ENCODE assay signal across 10 mouse cellular contexts in the genomic region with DNA sequence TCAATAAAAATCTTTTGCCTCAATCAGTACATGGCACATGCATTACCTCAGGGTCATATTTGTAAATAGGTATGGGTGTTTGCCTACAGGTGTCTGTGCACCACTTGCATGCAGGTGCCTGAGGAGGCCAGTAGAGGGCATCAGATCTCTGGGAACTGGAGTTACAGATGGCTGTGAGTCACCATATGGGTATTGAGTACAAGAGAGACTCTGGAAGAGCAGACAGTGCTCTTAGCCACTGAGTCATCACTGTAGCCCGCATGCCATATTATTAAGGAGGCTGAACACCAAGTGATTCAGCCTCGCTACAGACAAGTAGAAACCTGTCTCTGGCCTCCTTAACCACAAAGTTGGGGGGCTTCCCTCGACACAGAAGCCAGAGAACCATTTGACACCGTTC. TPM values are rescaled to one million over a fixed set of nuclear protein-coding genes. Genes with fewer than 3 reads are reported as not detected.
DNase-seq lines count a peak whose midpoint lies in the region; ATAC-seq and TF ChIP-seq lines count a peak whose summit lies in the region.
"Had no signal": no experiment of that assay in that cellular context is flagged by ENCODE, and none has a peak within 500 bp of the region (broad histone marks: within the 10 kb centered on the region; RNA-seq: fewer than 3 reads in every experiment).

No protein-coding gene starts in this region.

- H3K27ac ChIP-seq in hindbrain, embryonic 14.5 days: no peak overlapping the region
- no peak overlapping the region for H3K27ac ChIP-seq in hindbrain, embryonic 11.5 days (ENCODE audit: low read depth, low read length)

- H3K4me3 ChIP-seq in hindbrain, embryonic 14.5 days (replicated peaks; ENCODE audit: low read length): no peak overlapping the region
- H3K4me3 ChIP-seq in hindbrain, embryonic 11.5 days (ENCODE audit: low read depth, low read length): no peak overlapping the region

- peak; percentile 22; the same call in 1 of the 2 replicates for TF ChIP-seq CTCF in brain, embryonic 14.5 days (IDR thresholded peaks at IDR 0.05; ENCODE audit: borderline replicate concordance, extremely low read depth, insufficient read depth, insufficient read length)

- no peak for DNase-seq in hindbrain, embryonic 14.5 days (ENCODE audit: low spot score)
- no peak for DNase-seq in hindbrain, embryonic 11.5 days (ENCODE audit: low spot score)
- peak; percentile 5 for DNase-seq in thymus, postnatal 0 days (ENCODE audit: low spot score)
- no peak for DNase-seq in thymus, postnatal 10 days (ENCODE audit: low spot score in 2 of 2)
- no peak for DNase-seq in brain, embryonic 14.5 days (ENCODE audit: low read depth)
- DNase-seq in thymus, postnatal 4 days: peak; percentile 21
- no peak for DNase-seq in cerebellum, postnatal 4 days (ENCODE audit: low spot score in 2 of 2)
- no peak for DNase-seq in lung, postnatal 25 days (ENCODE audit: low spot score)
- DNase-seq: gastrocnemius, postnatal 36 days; kidney, adult 11 months had no signal

- WGBS in hindbrain, embryonic 14.5 days: 95% methylated on average over 4 of the region's 4 CpGs
- 91% methylated on average over 4 of the region's 4 CpGs for WGBS in hindbrain, embryonic 11.5 days

- no peaks in the 10 kb centered on the region for H3K36me3 ChIP-seq in hindbrain, embryonic 14.5 days (replicated peaks; ENCODE audit: control insufficient read depth, insufficient read depth)
- no peaks in the 10 kb centered on the region for H3K36me3 ChIP-seq in hindbrain, embryonic 11.5 days (ENCODE audit: control insufficient read depth, insufficient read depth, low read length)

- H3K27me3 ChIP-seq in hindbrain, embryonic 14.5 days (ENCODE audit: control insufficient read depth, insufficient read depth, low read length): no peaks in the 10 kb centered on the region
- H3K27me3 ChIP-seq in hindbrain, embryonic 11.5 days (ENCODE audit: control insufficient read depth, insufficient read depth, low read length): no peaks in the 10 kb centered on the region

- H3K4me2 ChIP-seq in hindbrain, embryonic 14.5 days (replicated peaks): no peak overlapping the region
- no peak overlapping the region for H3K4me2 ChIP-seq in hindbrain, embryonic 11.5 days (replicated peaks; ENCODE audit: low read depth, low read length)

- H3K9ac ChIP-seq in hindbrain, embryonic 14.5 days: no peak overlapping the region
- no peak overlapping the region for H3K9ac ChIP-seq in hindbrain, embryonic 11.5 days (ENCODE audit: low read depth, low read length)

- 0 out of 2 replicates have a peak, but pooled peaks have one; percentile 43 for ATAC-seq in hindbrain, embryonic 14.5 days (ENCODE audit: low FRiP score)
- no peak for ATAC-seq in hindbrain, embryonic 11.5 days (ENCODE audit: low FRiP score)

- H3K4me1 ChIP-seq in hindbrain, embryonic 14.5 days (replicated peaks; ENCODE audit: control insufficient read depth, insufficient read depth, low read length): no peaks in the 10 kb centered on the region
- H3K4me1 ChIP-seq in hindbrain, embryonic 11.5 days (replicated peaks; ENCODE audit: control insufficient read depth, insufficient read depth, low read length): no peaks in the 10 kb centered on the region

- no peak for TF ChIP-seq POLR2A in brain, embryonic 14.5 days (IDR thresholded peaks at IDR 0.05; ENCODE audit: borderline replicate concordance, extremely low read depth, insufficient read depth, insufficient read length, poor library complexity, severe bottlenecking)

- no peaks in the 10 kb centered on the region for H3K9me3 ChIP-seq in hindbrain, embryonic 14.5 days (ENCODE audit: control insufficient read depth, low read length)
- H3K9me3 ChIP-seq in hindbrain, embryonic 11.5 days (ENCODE audit: control insufficient read depth, low read length): no peaks in the 10 kb centered on the region

RNA-seq across cellular contexts. Expression of gene Tnfrsf21, which starts 26.4 kb away (rescaled TPM):
- polyA plus RNA-seq in hindbrain, embryonic 14.5 days (2014; fragmentation: Nextera tagmentation; extraction: Ambion mirVana): 80.7 and 93.0 TPM in 2 replicates
- 29.5 and 32.4 TPM in 2 replicates for polyA plus RNA-seq in hindbrain, embryonic 11.5 days (2014; fragmentation: Nextera tagmentation; extraction: Ambion mirVana)
- 8.9 and 10.5 TPM in 2 replicates for polyA plus RNA-seq in thymus, postnatal 0 days (2015; fragmentation: Nextera tagmentation; extraction: Ambion mirVana)
- 58.2 and 70.6 TPM in 2 replicates for polyA plus RNA-seq in brain, embryonic 14.5 days (2012; rRNA removed)

Comparison
In these comparisons a context has a peak if more than half of its experiments do, and no peak if none do; other contexts are left out.
1. DNase-seq: peak in thymus, postnatal 0 days (single experiment) and thymus, postnatal 4 days (single experiment); none in hindbrain, embryonic 14.5 days (single experiment), hindbrain, embryonic 11.5 days (single experiment), thymus, postnatal 10 days (0 of 2), brain, embryonic 14.5 days (single experiment), cerebellum, postnatal 4 days (0 of 2) and lung, postnatal 25 days (single experiment).